Mouse (Mus musculus): ENCODE data around the gene Mup1.
"Not testable (repeated sequence)": the region's sequence is repeated elsewhere in the genome, so short reads cannot be mapped to it uniquely, and the experiment has no call there.

Gene Mup1

DNA sequence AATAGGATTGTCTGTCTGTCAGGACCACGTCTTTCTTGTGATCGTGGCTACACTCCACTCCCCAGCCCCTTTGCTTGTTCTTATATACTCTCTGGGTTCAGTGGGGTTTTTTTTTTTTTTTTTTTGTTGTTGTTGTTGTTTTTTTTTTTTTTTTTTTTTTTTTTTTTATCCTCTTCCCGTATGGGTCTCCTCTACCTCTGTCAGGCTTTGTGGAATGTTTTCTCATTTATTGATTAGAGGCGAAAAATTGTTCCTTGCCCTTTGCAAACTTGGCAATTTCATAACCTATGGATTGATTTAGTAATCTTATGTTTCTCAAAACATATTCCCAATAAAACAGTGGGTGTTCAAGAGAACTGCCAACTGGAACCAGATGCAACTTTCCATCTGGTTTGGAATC is at the start of gene Mup1:
Gene Mup1, minus strand, starts transcription at position 101 of the 400 bp plus-strand sequence.
- DNase-seq (ENCODE audit: low read depth, low spot score): not testable (repeated sequence)
